Mouse (Mus musculus) liver, postnatal 0 days (tissue): ENCODE results near the gene Rplp0. TPM values are rescaled to one million over a fixed set of nuclear protein-coding genes. Genes with fewer than 3 reads are reported as not detected.
"Not testable (repeated sequence)": the region's sequence is repeated elsewhere in the genome, so short reads cannot be mapped to it uniquely, and the experiment has no call there.

Experiments
- ATAC-seq: fragments of 200-750 bp; cut with Nextera tagmentation; 2 replicates; pipeline ENCODE4 v1.8.0; 2017; ENCODE audit warnings: mild to moderate bottlenecking, moderate library complexity
- DNase-seq: peaks from one replicate; pipeline ENCODE4 v3.0.0-alpha.2; 2016
- H3K27ac ChIP-seq: fragments of 300-500 bp; sonication (generic); 2 replicates; pipeline ENCODE4 v1.5.1; 2014; ENCODE audit warnings: antibody characterized with exemption, moderate library complexity, mild to moderate bottlenecking, low read depth
- H3K27me3 ChIP-seq: fragments of 300-500 bp; sonication (generic); 2 replicates; pipeline ENCODE4 v1.6.1; 2014; ENCODE audit warnings: low read length, control low read depth, mixed read lengths; ENCODE audit not compliant: insufficient read depth
- H3K36me3 ChIP-seq: fragments of 300-500 bp; sonication (generic); replicated peaks from 2 replicates; pipeline ENCODE4 v1.6.1; 2014; ENCODE audit warnings: mild to moderate bottlenecking, control low read depth, low read length, moderate library complexity, mixed read lengths; ENCODE audit not compliant: insufficient read depth
- H3K4me1 ChIP-seq: fragments of 300-500 bp; sonication (generic); 2 replicates; pipeline ENCODE4 v1.6.1; 2014; ENCODE audit warnings: antibody characterized with exemption, mild to moderate bottlenecking, control low read depth; ENCODE audit not compliant: insufficient read depth
- H3K4me2 ChIP-seq: fragments of 300-500 bp; sonication (generic); 2 replicates; pipeline ENCODE4 v1.6.1; 2014; ENCODE audit warnings: low read depth, mild to moderate bottlenecking, low read length, moderate library complexity, mixed read lengths
- H3K4me3 ChIP-seq: fragments of 300-500 bp; sonication (generic); 2 replicates; pipeline ENCODE4 v1.5.1; 2014; ENCODE audit warnings: low read depth, low read length
- H3K9ac ChIP-seq: fragments of 300-500 bp; sonication (generic); replicated peaks from 2 replicates; pipeline ENCODE4 v1.6.1; 2014; ENCODE audit warnings: mild to moderate bottlenecking, moderate library complexity
- H3K9me3 ChIP-seq: fragments of 300-500 bp; sonication (generic); 2 replicates; pipeline ENCODE4 v1.6.1; 2016; ENCODE audit warnings: mild to moderate bottlenecking, control low read depth, low read length, mixed read lengths
- CTCF ChIP-seq: sonication (generic); IDR thresholded peaks from 2 replicates; pipeline ENCODE4 v1.5.1; 2016; ENCODE audit warnings: antibody characterized with exemption, low read depth
- EP300 ChIP-seq: IDR thresholded peaks from 2 replicates; pipeline ENCODE4 v1.6.1; 2016; ENCODE audit warnings: antibody characterized with exemption, low read depth, mild to moderate bottlenecking
- WGBS: fragments of 180-500 bp; shearing (Covaris S2); extraction: QIAGEN DNeasy Blood & Tissue Kit; methylation state at CpG from one replicate; pipeline ENCODE4 v1.1.7; 2014; ENCODE audit not compliant: insufficient replicate concordance; 5-methylcytosine and 5-hydroxymethylcytosine counted together
- polyA plus RNA-seq: library from polyadenylated mRNA; unstranded; fragments of >200 nt; fragmentation: Nextera tagmentation; extraction: Ambion mirVana; gene quantifications from 2 replicates; pipeline ENCODE4 v1.2.1, GENCODE M21; 2015

Gene Rplp0
- polyA plus RNA-seq, 1 experiment from 2014 or later: 822 TPM

- no peak overlapping the region for H3K4me3 ChIP-seq
- no peaks in the 10 kb centered on the region for H3K27me3 ChIP-seq
- no peak for ATAC-seq
- no peak overlapping the region for H3K27ac ChIP-seq
- no peak for TF ChIP-seq CTCF
- no peak overlapping the region for H3K4me2 ChIP-seq
- H3K4me1 ChIP-seq: peaks cover 10% of the 10 kb centered on the region
- H3K36me3 ChIP-seq: peaks cover 30% of the 10 kb centered on the region
- no peak overlapping the region for H3K9ac ChIP-seq
- no peak for DNase-seq
- WGBS: 81% methylated on average over 7 of the region's 7 CpGs
- H3K9me3 ChIP-seq: no peaks in the 10 kb centered on the region
These were observed 11.8 kb downstream of the Rplp0 start for GRCm38 (mm10) chr5:115571086-115571485.

- Histone ChIP-seq H3K9me3 (no peaks in the 10 kb centered on the region), H3K9ac (no peak overlapping the region), H3K4me3 (no peak overlapping the region), H3K36me3 (peaks cover 44% of the 10 kb centered on the region), H3K4me1 (peaks cover 2% of the 10 kb centered on the region; the same call in 1 of the 2 replicates), H3K27ac (peak overlapping the region; percentile 72), H3K27me3 (no peaks in the 10 kb centered on the region), H3K4me2 (no peak overlapping the region)
- TF ChIP-seq EP300 (no peak), CTCF (no peak)
- ATAC-seq (peak; percentile 34), DNase-seq (no peak)
- 55% methylated on average over 17 of the region's 17 CpGs for WGBS
These were observed 13.6 kb downstream of the Rplp0 start for GRCm38 (mm10) chr5:115572679-115573535.

GRCm38 (mm10) chr5:115574992-115575391 is 15.7 kb downstream of the Rplp0 start:
- Histone ChIP-seq H3K4me1 (no peaks in the 10 kb centered on the region), H3K4me2 (no peak overlapping the region), H3K27ac (no peak overlapping the region), H3K9ac (no peak overlapping the region), H3K9me3 (no peaks in the 10 kb centered on the region), H3K4me3 (no peak overlapping the region), H3K27me3 (no peaks in the 10 kb centered on the region), H3K36me3 (peaks cover 65% of the 10 kb centered on the region)
- DNase-seq: no peak
- TF ChIP-seq EP300 (no peak), CTCF (no peak)
- 52% methylated on average over 8 of the region's 8 CpGs for WGBS
- ATAC-seq: no peak

- peaks cover 85% of the 10 kb centered on the region for H3K36me3 ChIP-seq
- not testable (repeated sequence) for H3K9ac ChIP-seq, H3K4me3 ChIP-seq, H3K4me1 ChIP-seq, ATAC-seq, H3K4me2 ChIP-seq, H3K27ac ChIP-seq, DNase-seq, H3K27me3 ChIP-seq, H3K9me3 ChIP-seq
- 87% methylated on average over 4 of the region's 4 CpGs for WGBS
These were observed 18.4 kb downstream of the Rplp0 start for GRCm38 (mm10) chr5:115577686-115578085.

- TF ChIP-seq EP300 (no peak), CTCF (no peak)
- Histone ChIP-seq H3K27me3 (no peaks in the 10 kb centered on the region), H3K9me3 (peaks cover 10% of the 10 kb centered on the region), H3K9ac (no peak overlapping the region), H3K27ac (no peak overlapping the region), H3K4me1 (no peaks in the 10 kb centered on the region), H3K4me2 (no peak overlapping the region), H3K36me3 (peaks cover 91% of the 10 kb centered on the region), H3K4me3 (no peak overlapping the region)
- no peak for DNase-seq
- no peak for ATAC-seq
- 91% methylated on average over 14 of the region's 14 CpGs for WGBS
These were observed 19.7 kb downstream of the Rplp0 start for GRCm38 (mm10) chr5:115578922-115579321.

GRCm38 (mm10) chr5:115579363-115579762 is 20.1 kb downstream of the Rplp0 start:
- Histone ChIP-seq H3K9me3 (peaks cover 10% of the 10 kb centered on the region), H3K4me3 (no peak overlapping the region), H3K9ac (no peak overlapping the region), H3K27ac (no peak overlapping the region), H3K36me3 (peaks cover 89% of the 10 kb centered on the region), H3K27me3 (no peaks in the 10 kb centered on the region), H3K4me2 (no peak overlapping the region), H3K4me1 (no peaks in the 10 kb centered on the region)
- DNase-seq (no peak), ATAC-seq (no peak)
- WGBS: 82% methylated on average over 5 of the region's 5 CpGs
- no peak for TF ChIP-seq EP300
- no peak for TF ChIP-seq CTCF
